Mouse (Mus musculus): ENCODE data around the gene Gm4297. TPM values are rescaled to one million over a fixed set of nuclear protein-coding genes. Genes with fewer than 3 reads are reported as not detected.
"Not testable (repeated sequence)": the region's sequence is repeated elsewhere in the genome, so short reads cannot be mapped to it uniquely, and the experiment has no call there.

The Gm4297 gene
- not detected in 2 replicates for polyA plus RNA-seq (2012; rRNA removed)

DNA sequence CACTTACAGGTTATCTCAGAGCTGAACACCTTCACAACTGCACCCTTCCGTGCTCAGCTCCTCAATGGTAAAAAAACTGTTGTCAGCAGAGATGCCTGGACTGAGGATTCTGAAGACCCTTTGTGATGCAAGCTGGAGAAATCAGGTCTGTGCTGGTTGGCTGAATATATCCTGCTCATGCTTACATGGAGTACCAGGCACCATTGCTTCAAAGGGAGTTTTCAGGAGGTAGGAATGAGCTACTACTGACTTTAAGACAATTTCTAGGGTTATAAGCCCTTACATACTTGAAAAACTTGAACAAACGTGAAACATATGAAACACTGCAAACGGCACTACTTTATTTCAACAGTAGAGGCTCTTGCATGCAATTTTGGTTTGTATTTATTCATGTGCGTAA lies at the start of gene Gm4297:
Gm4297 (minus strand) TSS at position 101 of the 400 bp plus-strand sequence.
- not testable (repeated sequence) for H3K4me3 ChIP-seq (ENCODE audit: extremely low read depth, insufficient read depth, insufficient read length); H3K4me1 ChIP-seq (ENCODE audit: control insufficient read depth, insufficient read depth, insufficient read length); H3K27ac ChIP-seq (ENCODE audit: insufficient read depth, low read length); H3K27me3 ChIP-seq (ENCODE audit: control insufficient read depth, insufficient read depth, low read length); H3K36me3 ChIP-seq (ENCODE audit: control insufficient read depth, insufficient read depth, low read length); DNase-seq (ENCODE audit: low read depth in 1 of 2, low spot score in 2 of 2)
- WGBS: 86% methylated on average over 4 of the region's 4 CpGs

Other genes with a start within 250 kb of the Gm4297 start
- gene Gm5934, start 74.1 kb downstream of the Gm4297 start, polyA plus RNA-seq (2012; rRNA removed): not detected in 2 replicates
- not detected in 2 replicates for gene Gm5935, start 200.3 kb upstream of the Gm4297 start, polyA plus RNA-seq (2012; rRNA removed)